Mouse (Mus musculus): Measurements from ENCODE around the gene Olfr1143. TPM values are rescaled to one million over a fixed set of nuclear protein-coding genes. Genes with fewer than 3 reads are reported as not detected.

Gene Olfr1143
- polyA plus RNA-seq (2016; fragmentation: Nextera tagmentation; extraction: Ambion mirVana), result not detected in 2 replicates

DNA sequence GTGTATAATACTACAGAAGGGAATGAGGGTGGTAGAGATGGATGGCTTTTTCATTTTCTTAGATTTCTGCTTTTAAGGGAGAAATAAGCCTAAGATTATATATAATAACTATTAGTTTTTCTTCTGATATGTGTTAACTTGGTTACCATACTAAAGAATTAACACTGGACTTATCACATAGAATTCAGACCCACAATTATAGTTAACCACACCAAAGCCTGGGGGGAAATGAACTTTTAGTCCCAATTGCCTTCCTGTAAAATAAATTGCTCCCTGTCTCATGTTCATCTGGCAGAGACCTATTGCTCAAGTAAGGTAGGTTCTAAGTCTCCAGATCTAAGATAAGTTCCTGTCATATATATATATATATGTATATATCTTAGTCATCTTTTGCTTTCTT is at the start of gene Olfr1143:
Olfr1143 (plus strand) TSS at position 301 of the 400 bp plus-strand sequence.
- H3K9me3 ChIP-seq, result no peaks in the 10 kb centered on the region; the same call in 1 of the 2 replicates
- no peak for DNase-seq (ENCODE audit: extremely low spot score, low spot score)
- H3K4me1 ChIP-seq, result no peaks in the 10 kb centered on the region
- no peak within 1 kb of the TSS for H3K27ac ChIP-seq
- H3K4me3 ChIP-seq, result no peak within 1 kb of the TSS
- H3K27me3 ChIP-seq (ENCODE audit: poor library complexity, severe bottlenecking), result no peaks in the 10 kb centered on the region
- no peaks in the 10 kb centered on the region for H3K36me3 ChIP-seq (replicated peaks)

DNA sequence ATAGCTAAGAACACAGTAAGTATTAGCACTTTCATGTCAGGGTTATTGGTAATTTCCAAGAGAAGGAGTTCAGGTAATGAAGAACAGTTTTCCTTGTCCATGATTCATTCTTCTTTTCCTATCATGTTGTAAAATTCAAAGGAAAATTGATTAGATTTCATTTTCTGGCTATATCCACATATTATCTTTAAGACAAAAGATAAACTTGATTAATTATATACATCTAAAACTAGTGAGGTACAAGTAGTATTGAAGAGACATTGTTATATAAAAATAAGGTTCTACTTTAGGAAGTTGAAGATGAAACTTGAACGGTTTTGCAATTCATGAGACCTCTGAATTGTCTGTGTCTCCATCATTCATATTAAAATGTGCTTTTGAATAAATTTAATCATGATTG is 46.5 kb upstream of the Olfr1143 start, which contains the start of gene Olfr1141:
Olfr1141 (minus strand) TSS at position 101 of the 400 bp plus-strand sequence.
- Histone ChIP-seq H3K4me1 (no peaks in the 10 kb centered on the region), H3K4me3 (no peak within 1 kb of the TSS), H3K27me3 (ENCODE audit: poor library complexity, severe bottlenecking) (no peaks in the 10 kb centered on the region), H3K27ac (no peak within 1 kb of the TSS), H3K36me3 (replicated peaks) (no peaks in the 10 kb centered on the region), H3K9me3 (no peaks in the 10 kb centered on the region)
- 89% methylated on average over 1 of the region's 1 CpGs for WGBS
- DNase-seq (ENCODE audit: extremely low spot score, low spot score), result no peak

DNA sequence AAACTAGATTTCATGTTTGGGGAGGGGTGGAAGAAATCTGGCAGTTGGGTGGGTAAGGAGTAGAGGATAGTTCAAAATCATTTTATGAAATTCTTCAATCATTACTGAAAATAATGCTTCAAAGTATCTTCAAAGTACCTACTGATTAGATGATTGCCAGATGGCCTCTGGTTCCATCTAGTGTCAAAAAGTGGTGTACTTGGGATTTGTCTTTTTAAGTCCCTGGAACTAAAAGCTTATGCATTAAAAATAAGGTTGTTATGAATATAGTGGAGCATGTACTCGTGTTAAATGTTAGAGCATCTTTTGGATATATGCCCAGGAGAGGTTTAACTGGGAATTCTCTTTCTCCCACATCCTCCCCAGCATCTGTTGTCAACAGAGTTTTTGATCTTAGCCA is 24.2 kb upstream of the Olfr1143 start:
- no peaks in the 10 kb centered on the region for H3K27me3 ChIP-seq (ENCODE audit: poor library complexity, severe bottlenecking)
- DNase-seq (ENCODE audit: extremely low spot score, low spot score), result no peak
- no peaks in the 10 kb centered on the region for H3K4me1 ChIP-seq
- H3K4me3 ChIP-seq, result no peak overlapping the region
- H3K27ac ChIP-seq, result no peak overlapping the region
- 68% methylated on average over 1 of the region's 1 CpGs for WGBS
- H3K36me3 ChIP-seq (replicated peaks), result no peaks in the 10 kb centered on the region
- H3K9me3 ChIP-seq, result no peaks in the 10 kb centered on the region

DNA sequence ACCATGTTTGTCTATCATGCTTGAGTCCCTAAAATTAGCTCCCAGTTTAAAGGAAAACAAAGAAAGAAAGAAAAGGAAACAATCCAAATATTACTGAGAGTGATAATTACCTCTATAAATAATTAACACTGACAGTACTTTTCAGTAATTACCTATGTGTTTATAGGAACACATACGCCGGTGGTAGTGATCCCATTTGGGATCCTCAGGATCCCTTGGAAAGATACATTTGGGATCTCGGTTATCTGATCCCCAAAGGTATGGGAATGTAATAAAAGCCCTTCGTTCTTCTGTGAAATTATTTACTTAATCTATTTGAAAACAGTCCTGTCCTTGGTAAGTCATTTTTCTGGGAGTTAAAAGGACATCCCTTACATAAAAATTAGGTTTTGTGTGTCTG is 21.2 kb upstream of the Olfr1143 start, which contains the start of gene Olfr152:
Olfr152 (plus strand) TSS at position 301 of the 400 bp plus-strand sequence.
- WGBS, result 91% methylated on average over 4 of the region's 4 CpGs
- Histone ChIP-seq H3K27me3 (ENCODE audit: poor library complexity, severe bottlenecking) (no peaks in the 10 kb centered on the region), H3K4me1 (no peaks in the 10 kb centered on the region), H3K27ac (no peak within 1 kb of the TSS), H3K9me3 (no peaks in the 10 kb centered on the region), H3K4me3 (no peak within 1 kb of the TSS), H3K36me3 (replicated peaks) (no peaks in the 10 kb centered on the region)
- no peak for DNase-seq (ENCODE audit: extremely low spot score, low spot score)

DNA sequence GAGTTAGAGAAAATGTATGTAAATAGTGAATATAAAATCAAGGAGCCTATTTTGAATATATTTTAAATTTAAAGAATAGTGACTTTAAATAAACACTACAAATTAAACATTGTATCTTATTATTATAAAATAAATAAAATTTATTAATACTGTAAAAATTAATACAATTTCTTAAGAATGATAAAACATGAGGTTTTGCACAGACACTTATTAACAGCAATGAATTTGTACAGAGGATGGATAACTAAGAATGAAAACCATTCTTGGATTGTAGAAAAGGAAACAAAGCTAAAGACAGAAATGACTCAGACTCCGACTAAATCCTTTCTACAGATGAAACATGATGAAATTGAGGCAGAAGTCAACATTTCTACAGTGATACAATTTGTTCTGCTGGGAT is 9.1 kb downstream of the Olfr1143 start, which contains the start of gene Olfr1145:
Olfr1145 (plus strand) TSS at position 301 of the 400 bp plus-strand sequence.
- 86% methylated on average over 1 of the region's 1 CpGs for WGBS
- no peaks in the 10 kb centered on the region for H3K27me3 ChIP-seq (ENCODE audit: poor library complexity, severe bottlenecking)
- H3K4me3 ChIP-seq, result no peak within 1 kb of the TSS
- DNase-seq (ENCODE audit: extremely low spot score, low spot score), result no peak
- H3K4me1 ChIP-seq, result no peaks in the 10 kb centered on the region
- no peaks in the 10 kb centered on the region for H3K9me3 ChIP-seq
- no peaks in the 10 kb centered on the region for H3K36me3 ChIP-seq (replicated peaks)
- no peak within 1 kb of the TSS for H3K27ac ChIP-seq

DNA sequence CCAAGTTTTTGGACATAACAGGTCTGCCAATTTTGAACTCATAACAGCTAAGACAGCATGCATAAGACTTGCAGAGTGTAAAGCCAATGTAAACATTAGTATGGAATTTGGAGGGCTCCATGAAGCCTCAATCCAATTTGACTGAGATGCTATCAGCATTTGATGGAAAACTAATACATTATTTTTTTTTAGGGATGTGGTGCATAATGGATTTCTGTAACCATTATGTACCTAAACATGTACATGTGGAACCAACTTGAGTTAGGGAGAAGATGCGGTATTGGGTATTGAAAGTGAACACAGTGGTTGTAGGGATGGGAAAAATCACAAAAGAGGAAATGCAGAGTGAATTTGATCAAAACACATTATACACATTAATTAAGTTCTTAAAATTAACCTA is 29.8 kb downstream of the Olfr1143 start, which contains the start of gene Olfr1148:
Olfr1148 (plus strand) TSS at position 301 of the 400 bp plus-strand sequence.
- Histone ChIP-seq H3K27ac (no peak within 1 kb of the TSS), H3K4me1 (no peaks in the 10 kb centered on the region), H3K9me3 (no peaks in the 10 kb centered on the region), H3K36me3 (replicated peaks) (no peaks in the 10 kb centered on the region), H3K4me3 (no peak within 1 kb of the TSS), H3K27me3 (ENCODE audit: poor library complexity, severe bottlenecking) (no peaks in the 10 kb centered on the region)
- WGBS, result 87% methylated on average over 1 of the region's 1 CpGs
- no peak for DNase-seq (ENCODE audit: extremely low spot score, low spot score)

DNA sequence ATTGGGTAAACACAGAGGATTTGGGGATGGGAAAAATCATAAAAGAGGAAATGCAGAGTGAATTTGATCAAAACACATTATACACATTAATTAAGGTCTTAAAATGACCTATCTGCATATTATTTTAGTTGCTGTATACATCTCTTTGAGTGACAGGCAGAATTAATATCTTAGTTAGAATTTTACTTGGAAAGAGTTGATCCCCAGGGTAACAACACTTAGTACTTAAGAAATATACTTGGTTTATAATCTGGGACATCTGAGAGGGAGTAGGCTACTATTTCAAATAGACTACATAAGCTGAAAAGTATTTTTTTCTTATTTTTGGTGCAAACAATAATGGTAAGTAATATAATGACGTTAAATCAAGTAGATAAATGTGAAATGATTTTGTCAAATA is 43.3 kb downstream of the Olfr1143 start, which contains the start of gene Olfr1150-ps1:
Olfr1150-ps1 (plus strand) TSS at position 301 of the 400 bp plus-strand sequence.
- 81% methylated on average over 1 of the region's 1 CpGs for WGBS
- H3K27ac ChIP-seq, result no peak within 1 kb of the TSS
- no peaks in the 10 kb centered on the region for H3K36me3 ChIP-seq (replicated peaks)
- H3K9me3 ChIP-seq, result no peaks in the 10 kb centered on the region
- H3K4me3 ChIP-seq, result no peak within 1 kb of the TSS
- H3K27me3 ChIP-seq (ENCODE audit: poor library complexity, severe bottlenecking), result no peaks in the 10 kb centered on the region
- no peak for DNase-seq (ENCODE audit: extremely low spot score, low spot score)
- no peaks in the 10 kb centered on the region for H3K4me1 ChIP-seq

Other genes with a start within 250 kb of the Olfr1143 start
- gene Olfr1129, start 226.7 kb upstream of the Olfr1143 start, polyA plus RNA-seq (2016; fragmentation: Nextera tagmentation; extraction: Ambion mirVana), result not detected in 2 replicates
- not detected in 2 replicates for gene Olfr1130, start 194.4 kb upstream of the Olfr1143 start, polyA plus RNA-seq (2016; fragmentation: Nextera tagmentation; extraction: Ambion mirVana)
- not detected in 2 replicates for gene Olfr1131, start 173.5 kb upstream of the Olfr1143 start, polyA plus RNA-seq (2016; fragmentation: Nextera tagmentation; extraction: Ambion mirVana)
- not detected in 2 replicates for gene Olfr1132, start 163.1 kb upstream of the Olfr1143 start, polyA plus RNA-seq (2016; fragmentation: Nextera tagmentation; extraction: Ambion mirVana)
- gene Olfr1133, start 153.2 kb upstream of the Olfr1143 start, polyA plus RNA-seq (2016; fragmentation: Nextera tagmentation; extraction: Ambion mirVana), result not detected in 2 replicates
- not detected in 2 replicates for gene Olfr1134, start 142.1 kb upstream of the Olfr1143 start, polyA plus RNA-seq (2016; fragmentation: Nextera tagmentation; extraction: Ambion mirVana)
- gene Olfr1135, start 126.9 kb upstream of the Olfr1143 start, polyA plus RNA-seq (2016; fragmentation: Nextera tagmentation; extraction: Ambion mirVana), result not detected in 2 replicates
- not detected in 2 replicates for gene Olfr1136, start 106.6 kb upstream of the Olfr1143 start, polyA plus RNA-seq (2016; fragmentation: Nextera tagmentation; extraction: Ambion mirVana)
- gene Olfr1137, start 87.4 kb upstream of the Olfr1143 start, polyA plus RNA-seq (2016; fragmentation: Nextera tagmentation; extraction: Ambion mirVana), result not detected in 2 replicates
- gene Olfr1138, start 60.6 kb upstream of the Olfr1143 start, polyA plus RNA-seq (2016; fragmentation: Nextera tagmentation; extraction: Ambion mirVana), result not detected in 2 replicates
- not detected in 2 replicates for gene Olfr1140, start 56.8 kb upstream of the Olfr1143 start, polyA plus RNA-seq (2016; fragmentation: Nextera tagmentation; extraction: Ambion mirVana)
- not detected in 2 replicates for gene Olfr1141, start 46.6 kb upstream of the Olfr1143 start, polyA plus RNA-seq (2016; fragmentation: Nextera tagmentation; extraction: Ambion mirVana)
- not detected in 2 replicates for gene Olfr152, start 21.1 kb upstream of the Olfr1143 start, polyA plus RNA-seq (2016; fragmentation: Nextera tagmentation; extraction: Ambion mirVana)
- gene Olfr1145, start 9.2 kb downstream of the Olfr1143 start, polyA plus RNA-seq (2016; fragmentation: Nextera tagmentation; extraction: Ambion mirVana), result not detected in 2 replicates
- gene Olfr1148, start 29.9 kb downstream of the Olfr1143 start, polyA plus RNA-seq (2016; fragmentation: Nextera tagmentation; extraction: Ambion mirVana), result not detected in 2 replicates
- not detected in 2 replicates for gene Olfr1150-ps1, start 43.4 kb downstream of the Olfr1143 start, polyA plus RNA-seq (2016; fragmentation: Nextera tagmentation; extraction: Ambion mirVana)
- not detected in 2 replicates for gene Olfr1151, start 55.3 kb downstream of the Olfr1143 start, polyA plus RNA-seq (2016; fragmentation: Nextera tagmentation; extraction: Ambion mirVana)
- gene Olfr1152, start 65.9 kb downstream of the Olfr1143 start, polyA plus RNA-seq (2016; fragmentation: Nextera tagmentation; extraction: Ambion mirVana), result not detected in 2 replicates
- not detected in 2 replicates for gene Olfr1153, start 94.4 kb downstream of the Olfr1143 start, polyA plus RNA-seq (2016; fragmentation: Nextera tagmentation; extraction: Ambion mirVana)
- gene Olfr1154, start 104.6 kb downstream of the Olfr1143 start, polyA plus RNA-seq (2016; fragmentation: Nextera tagmentation; extraction: Ambion mirVana), result not detected in 2 replicates
- not detected in 2 replicates for gene Olfr1155, start 144.5 kb downstream of the Olfr1143 start, polyA plus RNA-seq (2016; fragmentation: Nextera tagmentation; extraction: Ambion mirVana)
- gene Olfr1156, start 152.5 kb downstream of the Olfr1143 start, polyA plus RNA-seq (2016; fragmentation: Nextera tagmentation; extraction: Ambion mirVana), result not detected in 2 replicates
- not detected in 2 replicates for gene Olfr1157, start 167.7 kb downstream of the Olfr1143 start, polyA plus RNA-seq (2016; fragmentation: Nextera tagmentation; extraction: Ambion mirVana)
- not detected in 2 replicates for gene Olfr74, start 174.1 kb downstream of the Olfr1143 start, polyA plus RNA-seq (2016; fragmentation: Nextera tagmentation; extraction: Ambion mirVana)
- gene Olfr1158, start 189.5 kb downstream of the Olfr1143 start, polyA plus RNA-seq (2016; fragmentation: Nextera tagmentation; extraction: Ambion mirVana), result not detected in 2 replicates
- not detected in 2 replicates for gene Olfr1160, start 207.7 kb downstream of the Olfr1143 start, polyA plus RNA-seq (2016; fragmentation: Nextera tagmentation; extraction: Ambion mirVana)
- gene Olfr1161, start 222.2 kb downstream of the Olfr1143 start, polyA plus RNA-seq (2016; fragmentation: Nextera tagmentation; extraction: Ambion mirVana), result not detected in 2 replicates
- not detected in 2 replicates for gene Olfr73, start 237.1 kb downstream of the Olfr1143 start, polyA plus RNA-seq (2016; fragmentation: Nextera tagmentation; extraction: Ambion mirVana)